Mouse (Mus musculus): ENCODE results near the gene Pik3r1.

The Pik3r1 gene

GRCm38 (mm10) chr13:101709788-101710187 is 58.2 kb downstream of the Pik3r1 start:
- no peak for DNase-seq (ENCODE audit: low spot score)

DNA sequence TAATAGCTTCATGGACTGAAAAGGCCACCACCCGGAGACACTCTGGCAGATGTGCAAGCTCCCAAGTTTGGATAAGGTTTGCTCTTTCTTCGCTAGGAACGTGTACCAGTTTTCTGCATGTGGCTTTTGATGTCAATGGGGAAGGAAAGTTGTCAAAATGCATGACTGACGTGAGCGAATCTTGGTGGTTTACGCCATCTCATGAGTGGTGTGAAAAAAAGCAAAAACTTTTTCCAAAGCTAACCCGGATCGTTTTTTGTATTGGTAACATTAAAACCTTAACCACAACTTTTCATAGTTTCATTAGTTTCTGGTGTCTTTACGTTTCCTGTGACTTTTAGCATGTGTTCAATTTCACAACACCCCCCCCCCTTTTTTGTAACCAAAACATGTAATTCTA is 60.8 kb downstream of the Pik3r1 start:
- no peak for DNase-seq (ENCODE audit: low spot score)

DNA sequence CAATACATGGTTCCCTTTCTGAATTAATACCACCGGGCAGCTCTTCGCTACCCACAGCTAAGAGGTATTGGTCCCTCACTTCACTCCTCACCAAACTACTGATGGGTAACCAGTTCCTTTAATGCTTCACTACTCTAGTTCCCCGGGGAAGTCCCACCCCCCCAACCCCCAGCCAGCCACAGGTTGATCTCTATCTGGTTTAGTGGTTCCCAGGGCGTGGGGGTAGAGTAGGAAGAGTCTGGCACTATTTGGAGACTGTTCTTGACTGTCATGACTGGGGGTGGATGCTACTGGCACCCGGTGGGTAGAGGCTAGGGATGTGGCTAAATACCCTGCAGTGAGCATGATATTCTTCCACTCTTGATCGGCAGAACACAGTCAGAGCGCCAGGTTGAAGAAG is 61.6 kb downstream of the Pik3r1 start:
- DNase-seq (ENCODE audit: low spot score) = no peak

GRCm38 (mm10) chr13:101702096-101702775 is 65.8 kb downstream of the Pik3r1 start:
- no peak for DNase-seq (ENCODE audit: low spot score)

DNA sequence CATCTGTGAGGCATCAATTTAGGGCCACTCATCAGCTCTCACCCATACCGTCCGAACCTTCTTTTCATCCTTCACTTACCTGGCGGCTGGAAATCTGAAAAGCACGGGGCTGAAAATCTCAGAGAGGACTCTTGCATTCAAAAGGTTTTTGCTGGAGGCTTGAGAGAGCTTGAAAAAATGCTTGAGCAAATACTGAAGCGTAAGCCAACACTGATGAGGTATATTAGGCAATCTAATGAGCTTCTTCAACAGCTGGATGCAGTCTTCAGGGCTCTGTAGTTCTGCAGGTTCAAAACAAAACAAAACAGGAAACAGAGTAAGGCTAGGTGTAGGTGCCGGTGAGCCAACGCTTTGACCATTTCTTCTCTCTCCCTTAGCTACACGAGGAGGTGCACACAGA is 66.4 kb downstream of the Pik3r1 start:
- no peak for DNase-seq (ENCODE audit: low spot score)

- DNase-seq (ENCODE audit: low spot score) = no peak
Measured at GRCm38 (mm10) chr13:101699742-101700141, 68.3 kb downstream of the Pik3r1 start.

GRCm38 (mm10) chr13:101697966-101698365 is 70.1 kb downstream of the Pik3r1 start:
- DNase-seq (ENCODE audit: low spot score) = no peak

- DNase-seq (ENCODE audit: low spot score) = no peak
Measured at GRCm38 (mm10) chr13:101697461-101697860, 70.6 kb downstream of the Pik3r1 start.

GRCm38 (mm10) chr13:101696827-101697226 is 71.2 kb downstream of the Pik3r1 start:
- no peak for DNase-seq (ENCODE audit: low spot score)

- no peak for DNase-seq (ENCODE audit: low spot score)
Measured at GRCm38 (mm10) chr13:101696316-101696715, 71.7 kb downstream of the Pik3r1 start.

DNA sequence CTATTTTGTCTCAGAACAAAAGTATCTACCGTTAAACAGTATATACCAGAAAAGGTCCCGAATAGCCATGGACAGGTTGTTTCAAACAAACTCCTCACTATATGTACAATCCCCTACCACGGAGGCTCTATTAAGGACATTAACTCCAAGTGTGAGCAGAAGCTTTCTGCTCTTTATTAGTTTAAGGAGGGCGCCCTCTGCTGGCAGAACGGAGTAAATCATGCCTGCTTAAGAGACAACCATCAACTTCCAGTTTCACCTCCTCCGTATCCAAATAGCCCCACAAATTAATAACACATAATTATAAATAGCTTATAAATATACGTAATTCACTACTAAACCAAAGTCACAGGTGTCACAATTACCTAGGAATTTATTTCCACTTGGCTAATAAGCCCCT is 72.1 kb downstream of the Pik3r1 start:
- DNase-seq (ENCODE audit: low spot score) = peak; percentile 81

- peak; percentile 38 for DNase-seq (ENCODE audit: low spot score)
Measured at GRCm38 (mm10) chr13:101694496-101695251, 73.3 kb downstream of the Pik3r1 start.

GRCm38 (mm10) chr13:101693967-101694495 is 74.0 kb downstream of the Pik3r1 start:
- peak; percentile 55 for DNase-seq (ENCODE audit: low spot score)

DNA sequence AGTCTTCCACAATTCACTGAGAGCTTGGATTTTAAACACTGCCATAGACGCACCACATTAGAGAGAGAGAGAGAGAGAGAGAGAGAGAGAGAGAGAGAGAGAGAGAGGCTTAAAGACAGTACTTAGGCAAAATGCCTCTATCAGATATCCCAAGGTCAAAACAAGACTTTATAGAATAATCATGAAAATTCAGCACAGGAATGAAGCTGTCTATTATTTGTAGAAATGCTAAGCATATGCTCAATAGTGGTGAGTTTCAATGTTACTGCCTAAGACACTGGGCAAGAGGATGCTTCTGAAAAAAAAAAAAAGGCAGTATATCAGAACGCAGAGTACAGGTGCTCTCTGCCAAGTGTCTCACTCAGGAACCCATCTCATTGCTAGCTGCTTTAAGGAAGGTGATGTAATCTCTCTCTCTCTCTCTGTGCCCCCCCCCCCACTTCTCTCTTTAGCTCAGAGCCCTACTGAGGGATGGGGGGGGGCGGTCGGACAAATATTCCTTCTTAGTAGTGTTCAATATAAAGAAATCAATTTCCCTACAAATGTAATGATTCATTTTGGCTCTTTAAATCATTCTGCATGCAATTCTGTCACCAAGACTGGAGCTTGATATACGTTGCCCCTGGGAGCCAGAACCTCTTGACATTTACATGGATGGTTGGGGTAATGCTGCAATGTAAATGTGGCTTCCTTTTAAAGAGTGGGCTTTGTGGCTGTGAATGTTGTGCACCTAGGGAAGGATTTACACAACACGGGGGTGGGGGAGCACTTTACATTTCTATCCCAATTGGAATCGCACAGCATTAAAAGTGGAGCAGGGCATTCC is 74.9 kb downstream of the Pik3r1 start:
- DNase-seq (ENCODE audit: low spot score) = no peak

GRCm38 (mm10) chr13:101692239-101692784 is 75.7 kb downstream of the Pik3r1 start:
- no peak for DNase-seq (ENCODE audit: low spot score)

DNA sequence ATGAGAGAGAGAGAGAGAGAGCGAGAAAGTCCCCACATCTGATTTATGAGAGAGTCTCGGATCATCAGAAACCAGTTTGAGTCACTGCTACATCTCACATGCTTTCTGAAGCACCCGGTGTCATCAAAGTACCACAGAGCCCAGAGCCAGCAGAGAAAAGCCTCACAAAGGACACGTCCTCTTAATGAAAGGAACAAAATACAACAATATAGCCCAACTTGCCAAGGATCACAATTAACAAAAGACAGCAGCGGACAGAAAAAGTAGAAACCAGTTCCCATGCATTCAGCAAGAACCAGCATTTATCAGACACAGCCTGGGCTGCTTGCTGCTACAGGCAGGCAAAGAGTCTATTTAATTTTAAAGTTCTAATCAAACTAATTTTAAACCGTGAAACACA is 76.3 kb downstream of the Pik3r1 start:
- DNase-seq (ENCODE audit: low spot score) = no peak

- no peak for DNase-seq (ENCODE audit: low spot score)
Measured at GRCm38 (mm10) chr13:101690911-101691655, 76.9 kb downstream of the Pik3r1 start.

- DNase-seq (ENCODE audit: low spot score) = no peak
Measured at GRCm38 (mm10) chr13:101690167-101690566, 77.8 kb downstream of the Pik3r1 start.

DNA sequence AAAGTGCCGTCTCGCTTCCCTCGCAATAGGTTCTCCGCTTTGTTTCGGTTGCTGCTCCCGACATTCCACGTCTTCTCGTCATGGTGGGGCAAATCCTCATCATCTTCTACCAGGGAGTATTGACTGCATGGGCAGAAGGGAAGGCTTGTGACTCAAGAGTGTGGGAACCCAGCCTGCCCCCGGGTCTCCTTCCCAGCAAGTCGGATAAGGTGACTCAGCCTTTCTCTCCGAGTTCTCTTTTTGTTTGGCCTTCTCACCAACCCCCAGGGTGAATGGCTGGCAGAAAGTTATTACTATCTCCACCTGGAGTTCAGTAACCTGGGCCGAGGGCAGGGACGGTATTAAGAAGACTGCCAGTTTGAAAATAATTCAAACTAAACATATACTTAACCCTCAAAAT is 81.8 kb downstream of the Pik3r1 start:
- no peak for DNase-seq (ENCODE audit: low spot score)

DNA sequence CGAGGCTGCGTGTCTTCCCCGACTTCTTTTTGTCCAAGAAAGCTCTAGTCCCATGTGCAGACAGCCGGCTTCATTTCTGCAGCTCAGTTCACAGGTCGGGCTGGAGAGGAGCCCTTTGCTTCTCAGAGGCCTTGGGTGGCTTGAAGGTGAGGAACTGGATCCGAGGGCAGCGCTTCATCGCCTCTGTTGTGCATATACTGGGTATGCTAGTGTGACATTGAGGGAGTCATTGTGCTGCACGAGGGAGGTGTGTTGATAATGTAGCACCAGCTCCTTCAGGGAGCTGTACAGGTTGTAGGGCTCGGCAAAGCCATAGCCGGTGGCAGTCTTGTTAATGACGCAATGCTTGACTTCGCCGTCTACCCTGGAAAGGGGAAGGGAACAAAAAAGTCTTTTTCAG is 83.3 kb downstream of the Pik3r1 start:
- no peak for DNase-seq (ENCODE audit: low spot score)

DNA sequence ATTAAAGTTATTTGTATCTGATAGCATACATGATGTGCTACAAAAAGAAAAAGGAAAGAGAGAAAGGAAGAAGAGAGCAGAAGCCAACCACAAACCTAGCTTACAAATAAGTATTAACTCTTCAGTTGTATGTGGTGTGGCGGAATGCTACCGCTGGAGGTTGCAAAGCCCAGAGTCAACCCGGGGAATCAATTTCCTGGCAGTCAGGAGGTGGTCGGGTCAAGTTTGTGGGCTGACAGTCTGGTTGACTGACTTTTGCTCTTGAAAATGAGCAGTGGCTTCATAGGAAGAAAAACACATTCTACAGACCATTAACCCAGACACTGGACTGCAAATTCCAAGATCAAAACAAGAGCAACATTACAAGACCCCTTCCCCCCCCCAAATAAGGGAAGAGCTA is 85.6 kb downstream of the Pik3r1 start:
- no peak for DNase-seq (ENCODE audit: low spot score)

- no peak for DNase-seq (ENCODE audit: low spot score)
Measured at GRCm38 (mm10) chr13:101680083-101680482, 87.9 kb downstream of the Pik3r1 start.
